Mouse (Mus musculus) lung, postnatal 0 days (tissue): ENCODE results near the gene Eps15.

ENCODE experiments used
- CTCF ChIP-seq: IDR thresholded peaks from 2 replicates; pipeline ENCODE4 v1.5.1; 2016; ENCODE audit warnings: antibody characterized with exemption, mild to moderate bottlenecking
- EP300 ChIP-seq: IDR thresholded peaks from 2 replicates; pipeline ENCODE4 v1.6.1; 2016; ENCODE audit warnings: antibody characterized with exemption, mild to moderate bottlenecking, control low read depth

- TF ChIP-seq EP300 (no peak), CTCF (no peak)
Observed at GRCm38 (mm10) chr4:109256791-109257190, 23.3 kb upstream of the Eps15 start.
